12 mouse cellular contexts compared by ENCODE assay signal in genomic region chr14:73415376-73416035, GRCm38 (mm10). TPM values are rescaled to one million over a fixed set of nuclear protein-coding genes. Genes with fewer than 3 reads are reported as not detected.
DNase-seq lines count a peak whose midpoint lies in the region; ATAC-seq and TF ChIP-seq lines count a peak whose summit lies in the region.
"Had no signal": no experiment of that assay in that cellular context is flagged by ENCODE, and none has a peak within 500 bp of the region (broad histone marks: within the 10 kb centered on the region; RNA-seq: fewer than 3 reads in every experiment).

No protein-coding gene starts in this region.

- H3K9me3 ChIP-seq in lung, postnatal 0 days (ENCODE audit: low read length), result no peaks in the 10 kb centered on the region
- no peaks in the 10 kb centered on the region for H3K9me3 ChIP-seq in embryonic facial prominence, embryonic 10.5 days
- no peaks in the 10 kb centered on the region for H3K9me3 ChIP-seq in hindbrain, embryonic 13.5 days
- no peaks in the 10 kb centered on the region for H3K9me3 ChIP-seq in neural tube, embryonic 12.5 days
- H3K9me3 ChIP-seq: G1E had no signal

- no peak overlapping the region for H3K27ac ChIP-seq in lung, postnatal 0 days (ENCODE audit: low read length)
- H3K27ac ChIP-seq in embryonic facial prominence, embryonic 10.5 days (replicated peaks), result peak overlapping the region; percentile 72
- no peak overlapping the region for H3K27ac ChIP-seq in hindbrain, embryonic 13.5 days
- H3K27ac ChIP-seq in neural tube, embryonic 12.5 days, result no peak overlapping the region

- H3K4me2 ChIP-seq in lung, postnatal 0 days (replicated peaks; ENCODE audit: low read depth, low read length), result 0 out of 2 replicates have a peak overlapping the region, but pooled peaks have one; percentile 1
- peak overlapping the region; percentile 11; the same call in 1 of the 2 replicates for H3K4me2 ChIP-seq in hindbrain, embryonic 13.5 days
- H3K4me2 ChIP-seq in neural tube, embryonic 12.5 days (replicated peaks), result peak overlapping the region; percentile 19; the same call in 1 of the 2 replicates

- DNase-seq in lung, postnatal 0 days (ENCODE audit: low spot score), result no peak
- DNase-seq in lung, postnatal 36 days, result no peak
- peak; percentile 71 for DNase-seq in embryonic facial prominence, embryonic 10.5 days (ENCODE audit: low spot score)
- DNase-seq in urinary bladder, postnatal 14 days (ENCODE audit: low spot score), result no peak
- DNase-seq in right cerebral cortex, postnatal 10 days (ENCODE audit: low spot score in 2 of 2), result no peak
- DNase-seq: adrenal gland, adult 8-10 months; cerebellum, adult 8-10 months; kidney, adult 8-10 months; thymus, postnatal 25 days had no signal

- TF ChIP-seq CTCF in lung, postnatal 0 days (IDR thresholded peaks at IDR 0.05), result no peak

- H3K4me3 ChIP-seq in lung, postnatal 0 days (ENCODE audit: low read depth, low read length), result no peak overlapping the region
- peak overlapping the region; percentile 21; the same call in 1 of the 2 replicates for H3K4me3 ChIP-seq in embryonic facial prominence, embryonic 10.5 days
- no peak overlapping the region for H3K4me3 ChIP-seq in hindbrain, embryonic 13.5 days
- H3K4me3 ChIP-seq in neural tube, embryonic 12.5 days, result no peak overlapping the region

- H3K27me3 ChIP-seq in lung, postnatal 0 days (replicated peaks; ENCODE audit: insufficient read depth, low read length), result no peaks in the 10 kb centered on the region
- no peaks in the 10 kb centered on the region for H3K27me3 ChIP-seq in embryonic facial prominence, embryonic 10.5 days (replicated peaks; ENCODE audit: low read depth, poor library complexity, severe bottlenecking)
- no peaks in the 10 kb centered on the region for H3K27me3 ChIP-seq in hindbrain, embryonic 13.5 days
- no peaks in the 10 kb centered on the region for H3K27me3 ChIP-seq in neural tube, embryonic 12.5 days (replicated peaks)

- no peak for TF ChIP-seq EP300 in lung, postnatal 0 days (IDR thresholded peaks at IDR 0.05)

- no peaks in the 10 kb centered on the region for H3K4me1 ChIP-seq in lung, postnatal 0 days (ENCODE audit: insufficient read depth, low read depth, low read length)
- H3K4me1 ChIP-seq in embryonic facial prominence, embryonic 10.5 days, result peaks cover 33% of the 10 kb centered on the region
- peaks cover 6% of the 10 kb centered on the region; the same call in 1 of the 2 replicates for H3K4me1 ChIP-seq in hindbrain, embryonic 13.5 days (replicated peaks)
- 0 out of 2 replicates have a peak, but pooled peaks cover 4% of the 10 kb centered on the region for H3K4me1 ChIP-seq in neural tube, embryonic 12.5 days

- 37% methylated on average over 13 of the region's 13 CpGs for WGBS in lung, postnatal 0 days
- 25% methylated on average over 13 of the region's 13 CpGs for WGBS in embryonic facial prominence, embryonic 10.5 days
- WGBS in hindbrain, embryonic 13.5 days, result 22% methylated on average over 13 of the region's 13 CpGs
- 28% methylated on average over 13 of the region's 13 CpGs for WGBS in neural tube, embryonic 12.5 days

- no peak for ATAC-seq in lung, postnatal 0 days
- no peak for ATAC-seq in hindbrain, embryonic 13.5 days (ENCODE audit: low FRiP score)
- ATAC-seq in neural tube, embryonic 12.5 days (ENCODE audit: low FRiP score, low read depth), result no peak

- no peaks in the 10 kb centered on the region for H3K36me3 ChIP-seq in lung, postnatal 0 days (ENCODE audit: insufficient read depth, low read length)
- no peaks in the 10 kb centered on the region for H3K36me3 ChIP-seq in embryonic facial prominence, embryonic 10.5 days (replicated peaks)
- H3K36me3 ChIP-seq in hindbrain, embryonic 13.5 days, result no peaks in the 10 kb centered on the region
- no peaks in the 10 kb centered on the region for H3K36me3 ChIP-seq in neural tube, embryonic 12.5 days
- H3K36me3 ChIP-seq: G1E had no signal

- no peak overlapping the region for H3K9ac ChIP-seq in lung, postnatal 0 days (replicated peaks; ENCODE audit: low read depth)
- no peak overlapping the region for H3K9ac ChIP-seq in hindbrain, embryonic 13.5 days
- H3K9ac ChIP-seq in neural tube, embryonic 12.5 days, result no peak overlapping the region

RNA-seq across cellular contexts. Expression of gene Itm2b, which starts 30.4 kb away (rescaled TPM):
- polyA plus RNA-seq in lung, postnatal 0 days (2015; fragmentation: Nextera tagmentation; extraction: Ambion mirVana), result 1,838 and 1,903 TPM in 2 replicates
- polyA plus RNA-seq in embryonic facial prominence, embryonic 10.5 days (2016; fragmentation: Nextera tagmentation; extraction: Ambion mirVana), result 197 and 226 TPM in 2 replicates
- polyA plus RNA-seq in hindbrain, embryonic 13.5 days (2015; fragmentation: Nextera tagmentation; extraction: Ambion mirVana), result 592 and 627 TPM in 2 replicates
- 441 and 471 TPM in 2 replicates for polyA plus RNA-seq in neural tube, embryonic 12.5 days (2016; fragmentation: Nextera tagmentation; extraction: Ambion mirVana)
